Mouse (Mus musculus): Measurements from ENCODE around the gene Gm11937.
"Not testable (repeated sequence)": the region's sequence is repeated elsewhere in the genome, so short reads cannot be mapped to it uniquely, and the experiment has no call there.

Gene Gm11937

DNA sequence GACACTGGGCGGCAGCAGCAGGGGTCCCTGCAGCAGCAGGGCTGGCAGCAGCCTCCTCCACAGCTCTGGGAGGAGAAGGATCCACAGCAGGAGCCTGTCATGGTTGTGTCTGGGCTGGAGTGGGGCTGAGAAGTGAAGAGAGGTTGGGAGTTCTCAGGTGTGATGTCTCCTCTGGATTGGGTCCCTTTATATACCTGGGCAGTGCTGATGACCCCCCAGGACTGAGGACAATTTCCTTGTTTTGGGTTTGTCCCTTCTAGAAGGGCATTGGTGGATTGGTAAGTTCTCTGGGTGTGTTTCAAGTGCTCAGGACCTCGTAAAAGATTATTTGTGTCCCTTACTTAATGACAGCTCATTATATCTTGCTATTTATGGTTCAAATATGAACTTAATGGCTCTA is at the start of gene Gm11937:
Gm11937 (minus strand) TSS at position 101 of the 400 bp plus-strand sequence.
- DNase-seq = not testable (repeated sequence)

DNA sequence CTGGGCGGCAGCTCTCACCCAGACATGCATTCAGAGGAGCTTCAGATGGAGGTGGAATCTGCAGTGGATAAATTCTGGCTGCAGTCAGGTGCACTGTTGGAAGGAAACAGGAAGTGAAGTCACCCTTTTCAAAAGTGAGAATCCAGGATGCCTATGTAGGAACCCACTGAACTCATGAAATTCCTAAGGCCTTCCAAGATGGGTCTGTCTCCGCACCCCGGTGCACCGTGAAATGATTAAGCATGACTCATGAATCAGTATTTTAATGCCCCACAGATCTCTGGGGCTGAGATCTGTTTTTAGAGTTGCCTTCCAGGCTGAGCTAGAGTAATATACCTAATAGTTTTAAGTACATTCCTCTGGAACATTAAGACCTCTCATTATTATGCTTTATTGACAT is 49.3 kb upstream of the Gm11937 start:
- DNase-seq = no peak

DNA sequence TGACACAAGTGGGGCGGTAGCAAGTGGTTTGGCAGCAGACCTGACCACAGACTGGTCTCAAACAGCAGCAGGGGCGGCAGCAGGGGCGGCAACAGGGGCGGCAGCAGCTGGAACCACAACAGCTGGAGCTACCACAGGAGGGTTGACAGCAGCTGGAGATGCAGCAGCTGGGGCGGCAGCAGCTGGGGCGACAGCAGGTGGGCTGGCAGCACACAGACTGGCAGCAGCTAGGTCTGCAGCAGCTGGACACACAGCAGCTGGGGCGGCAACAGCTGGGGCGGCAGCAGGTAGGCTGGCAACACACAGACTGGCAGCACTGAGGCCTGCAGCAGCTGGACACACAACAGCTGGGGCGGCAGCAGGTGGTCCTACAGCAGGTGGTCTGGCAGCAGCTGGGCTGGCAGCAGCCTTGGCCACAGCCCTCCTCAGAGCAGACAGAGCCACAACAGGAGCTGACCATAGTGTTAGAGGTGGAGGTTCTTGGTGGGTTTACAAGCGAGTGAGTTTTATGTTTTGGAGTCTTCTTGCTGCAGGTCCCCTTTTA is 48.5 kb upstream of the Gm11937 start, which contains the start of gene Gm11563:
Gm11563 (minus strand) TSS at position 494 of the 544 bp plus-strand sequence.
- DNase-seq = not testable (repeated sequence)

DNA sequence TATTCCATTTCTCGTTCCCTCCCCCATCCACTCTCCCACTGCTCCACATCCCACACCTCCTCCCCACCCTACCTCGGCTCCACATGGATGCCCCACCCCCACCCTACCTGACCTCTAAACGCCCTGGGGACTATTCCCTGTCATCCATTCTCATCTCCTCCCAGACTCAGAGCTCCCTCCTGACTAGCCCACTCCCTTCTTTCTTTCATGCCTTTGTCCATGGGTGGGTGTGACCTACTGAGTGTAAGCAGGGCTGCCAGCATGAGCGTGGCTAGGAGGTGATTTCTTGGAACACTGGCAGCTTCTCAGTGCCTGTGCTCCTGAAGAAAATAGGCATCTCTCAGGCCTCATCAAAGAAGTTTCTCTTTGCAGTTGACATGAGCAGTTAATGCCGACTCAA is 47.1 kb upstream of the Gm11937 start:
- no peak for DNase-seq

DNA sequence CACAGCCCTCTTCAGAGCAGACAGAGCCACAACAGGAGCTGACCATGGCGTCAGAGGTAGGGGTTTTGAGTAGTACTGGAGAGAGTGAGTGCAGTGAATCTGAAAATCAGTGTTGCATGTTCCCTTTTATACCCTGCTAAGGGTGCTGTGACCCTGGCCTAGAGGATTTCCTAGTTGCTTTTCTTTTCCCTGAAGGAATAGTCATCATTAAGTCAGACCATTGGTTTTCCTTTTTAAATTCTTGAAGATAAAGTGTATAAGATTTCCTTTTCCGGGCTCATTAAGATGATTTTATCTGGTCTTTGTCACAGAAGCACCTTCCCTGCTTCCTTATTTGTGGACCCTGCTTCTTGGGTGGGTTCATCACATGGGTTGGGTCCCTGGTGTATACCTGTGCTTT is 40.1 kb upstream of the Gm11937 start, which contains the start of gene Gm11555:
Gm11555 (minus strand) TSS at position 101 of the 400 bp plus-strand sequence.
- DNase-seq = no peak

DNA sequence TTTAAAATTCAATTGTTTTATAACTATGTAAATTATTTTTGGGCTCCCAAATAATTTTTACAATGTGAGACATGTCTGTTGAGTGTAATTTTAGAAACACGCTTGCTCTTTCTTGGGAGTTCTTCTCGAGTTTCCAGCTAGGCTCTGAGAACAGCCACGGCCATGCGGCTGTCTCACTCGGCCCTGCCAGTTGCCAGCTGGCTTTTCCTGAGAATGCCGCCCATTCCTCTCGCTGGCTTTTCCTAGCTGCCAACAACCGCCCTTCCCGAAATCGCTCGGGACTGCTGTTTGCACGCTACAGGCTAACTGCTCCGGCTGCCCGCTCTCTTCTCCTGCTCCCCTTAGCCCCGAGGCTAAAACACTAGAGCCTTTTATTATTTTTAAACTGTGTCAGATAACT is 36.5 kb upstream of the Gm11937 start:
- DNase-seq = no peak

DNA sequence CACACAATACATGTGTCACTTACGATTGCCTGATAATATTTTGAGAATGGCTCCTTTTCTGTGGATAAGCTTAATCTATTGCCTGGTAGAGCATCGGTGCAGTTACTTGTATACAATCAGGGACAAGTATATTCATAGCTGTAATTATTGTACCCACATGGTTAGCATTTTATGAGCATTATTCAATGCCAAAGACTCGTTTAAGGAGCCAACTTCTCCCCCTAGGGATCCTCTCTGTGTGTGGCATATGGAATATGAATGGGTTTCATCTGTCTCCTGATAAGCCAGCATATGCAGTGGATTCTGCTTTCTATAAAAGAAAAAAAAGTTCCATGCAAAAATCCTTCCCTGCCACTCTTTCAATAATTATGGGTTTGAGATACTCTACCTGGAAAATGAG is 34.4 kb upstream of the Gm11937 start:
- DNase-seq = no peak

DNA sequence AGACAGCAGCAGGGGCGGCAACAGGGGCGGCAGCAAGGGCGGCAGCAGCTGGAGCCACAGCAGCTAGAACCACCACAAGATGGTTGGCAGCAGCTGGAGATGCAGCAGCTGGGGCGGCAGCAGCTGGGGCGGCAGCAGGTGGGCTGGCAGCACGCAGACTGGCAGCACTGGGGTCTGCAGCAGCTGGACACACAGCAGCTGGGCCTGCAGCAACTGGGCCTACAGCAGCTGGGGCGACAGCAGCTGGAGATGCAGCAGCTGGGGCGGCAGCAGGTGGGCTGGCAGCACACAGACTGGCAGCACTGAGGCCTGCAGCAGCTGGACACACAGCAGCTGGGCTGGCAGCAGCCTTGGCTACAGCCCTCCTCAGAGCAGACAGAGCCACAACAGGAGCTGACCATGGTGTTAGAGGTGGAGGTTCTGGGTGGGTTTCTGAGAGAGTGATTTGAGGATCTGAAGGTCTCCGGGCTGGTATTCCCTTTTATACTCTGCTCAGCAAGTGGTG is 33.7 kb upstream of the Gm11937 start, which contains the start of gene Krtap4-7:
Krtap4-7 (minus strand) TSS at position 455 of the 505 bp plus-strand sequence.
- DNase-seq = not testable (repeated sequence)

DNA sequence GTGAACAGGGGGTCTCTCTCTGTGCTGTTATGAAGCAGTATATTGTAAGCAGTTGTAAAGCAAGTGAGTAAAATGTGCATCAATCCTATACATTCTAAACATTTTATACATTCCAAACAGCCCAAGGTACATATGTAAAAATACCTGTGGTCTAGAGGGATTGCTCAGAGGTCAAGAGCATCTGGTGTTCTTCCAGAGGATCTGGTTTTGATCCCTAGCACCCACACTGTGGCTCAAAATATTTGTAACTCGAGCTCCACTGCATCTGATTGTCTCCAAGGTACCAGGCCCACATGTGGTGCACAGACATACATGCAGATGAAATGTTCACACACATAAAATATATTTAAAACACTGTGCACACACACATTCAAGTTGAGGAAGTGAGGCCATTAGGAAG is 30.9 kb upstream of the Gm11937 start:
- no peak for DNase-seq

DNA sequence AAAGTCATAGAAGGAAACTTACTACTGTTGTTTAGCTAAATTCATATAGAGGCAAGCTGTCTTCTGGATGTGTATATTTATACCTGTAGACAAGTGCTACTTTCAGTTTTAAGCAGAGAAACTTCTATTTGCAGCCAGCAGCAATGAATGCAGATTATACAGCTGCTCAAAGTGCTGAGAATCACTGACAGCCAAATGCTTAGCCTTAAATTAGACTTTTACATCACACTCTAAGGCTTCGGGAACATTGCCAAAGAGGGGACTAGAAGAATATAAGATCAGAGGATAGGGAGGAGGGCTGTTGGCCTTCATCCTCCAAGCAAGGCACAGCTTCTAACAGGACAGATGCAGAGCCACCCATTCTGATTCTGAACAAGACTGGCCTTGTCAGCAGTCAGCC is 27.1 kb upstream of the Gm11937 start:
- no peak for DNase-seq

DNA sequence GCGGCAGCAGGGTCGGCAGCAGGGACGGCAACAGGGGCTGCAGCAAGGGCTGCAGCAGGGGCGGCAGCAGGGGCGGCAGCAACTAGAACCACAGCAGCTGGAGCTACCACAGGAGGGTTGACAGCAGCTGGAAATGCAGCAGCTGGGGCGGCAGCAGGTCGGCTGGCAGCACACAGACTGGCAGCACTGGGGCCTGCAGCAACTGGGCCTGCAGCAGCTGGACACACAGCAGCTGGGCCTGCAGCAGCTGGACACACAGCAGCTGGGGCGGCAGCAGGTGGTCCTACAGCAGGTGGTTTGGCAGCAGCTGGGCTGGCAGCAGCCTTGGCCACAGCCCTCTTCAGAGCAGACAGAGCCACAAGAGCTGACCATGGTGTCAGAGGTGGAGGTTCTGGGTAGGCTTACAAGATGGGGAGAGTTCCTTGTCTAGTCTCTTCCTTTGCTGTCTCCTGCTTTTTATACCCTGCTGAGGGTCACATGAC is 24.7 kb upstream of the Gm11937 start, which contains the start of gene Krtap4-2:
Krtap4-2 (minus strand) TSS at position 432 of the 482 bp plus-strand sequence.
- DNase-seq = no peak

DNA sequence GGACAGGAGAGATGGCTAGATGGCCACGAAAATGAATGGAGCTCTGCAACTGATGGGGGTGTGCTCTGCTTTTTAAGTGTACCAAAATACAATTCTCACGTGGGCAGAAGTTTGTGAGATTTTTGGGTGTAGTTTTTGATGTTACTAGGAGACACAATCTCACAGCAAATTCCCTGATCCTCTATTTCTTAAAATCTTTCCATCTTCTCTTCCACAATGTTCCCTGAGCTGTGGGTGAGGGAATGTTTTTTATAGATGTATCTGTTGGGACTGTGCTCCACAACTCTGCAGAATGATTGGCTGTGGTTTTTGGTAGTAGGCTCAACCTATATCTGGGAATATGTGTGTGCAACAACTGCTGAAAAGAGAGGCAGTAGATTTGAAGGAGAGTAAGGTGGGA is 23.3 kb upstream of the Gm11937 start:
- no peak for DNase-seq

DNA sequence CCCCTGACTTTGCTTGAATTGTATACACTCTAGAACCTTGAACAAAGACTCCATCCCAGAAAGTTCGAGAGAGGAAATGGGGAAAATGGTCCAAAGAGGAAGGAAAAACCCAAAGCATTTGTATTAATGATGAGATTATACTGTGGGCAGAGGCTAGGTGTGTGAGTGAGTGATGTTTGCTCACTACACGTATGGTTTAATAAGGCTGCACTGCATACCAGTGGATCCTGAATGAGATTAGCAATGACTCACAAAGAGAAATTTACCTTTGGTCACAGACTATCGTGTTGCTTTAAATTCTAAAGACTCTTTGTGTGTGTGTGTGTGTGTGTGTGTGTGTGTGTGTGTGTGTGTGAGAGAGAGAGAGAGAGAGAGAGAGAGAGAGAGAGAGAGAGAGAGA is 20.9 kb upstream of the Gm11937 start:
- DNase-seq = no peak

DNA sequence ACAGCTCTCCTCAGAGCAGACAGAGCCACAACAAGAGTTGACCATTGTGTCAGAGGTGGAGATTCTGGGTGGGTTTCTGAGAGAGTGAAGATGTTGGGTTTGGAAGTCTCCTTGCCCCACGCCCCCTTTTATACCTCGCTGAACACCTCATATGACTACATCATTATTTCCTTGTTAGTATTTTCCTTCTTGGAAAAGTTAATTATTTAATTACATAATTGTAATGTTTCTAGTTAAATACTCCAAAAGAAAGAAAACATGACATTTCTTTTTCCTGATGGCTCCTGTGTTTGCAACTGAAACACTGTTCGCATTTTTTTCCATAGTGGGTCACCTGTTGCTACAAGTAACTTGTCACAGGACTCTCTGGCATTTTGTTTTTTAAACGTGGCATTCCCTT is 18.1 kb upstream of the Gm11937 start, which contains the start of gene Krtap4-1:
Krtap4-1 (minus strand) TSS at position 101 of the 400 bp plus-strand sequence.
- DNase-seq = no peak

DNA sequence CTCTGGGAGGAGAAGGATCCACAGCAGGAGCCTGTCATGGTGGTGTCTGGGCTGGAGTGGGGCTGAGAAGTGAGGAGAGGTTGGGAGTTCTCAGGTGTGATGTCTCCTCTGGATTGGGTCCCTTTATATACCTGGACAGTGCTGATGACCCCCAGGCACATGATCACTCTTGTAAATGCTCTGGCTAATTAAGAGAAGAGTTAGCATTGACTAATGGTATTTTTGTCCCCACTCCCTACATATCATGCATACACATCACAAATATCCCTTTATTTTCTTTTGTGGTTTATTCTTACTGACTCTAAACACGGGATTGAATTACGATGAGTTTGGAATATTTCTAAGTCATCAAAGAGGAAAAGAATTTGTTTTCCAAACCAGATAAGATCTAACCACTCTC is 10.3 kb upstream of the Gm11937 start, which contains the start of gene Gm11562:
Gm11562 (minus strand) TSS at position 101 of the 400 bp plus-strand sequence.
- DNase-seq = no peak

DNA sequence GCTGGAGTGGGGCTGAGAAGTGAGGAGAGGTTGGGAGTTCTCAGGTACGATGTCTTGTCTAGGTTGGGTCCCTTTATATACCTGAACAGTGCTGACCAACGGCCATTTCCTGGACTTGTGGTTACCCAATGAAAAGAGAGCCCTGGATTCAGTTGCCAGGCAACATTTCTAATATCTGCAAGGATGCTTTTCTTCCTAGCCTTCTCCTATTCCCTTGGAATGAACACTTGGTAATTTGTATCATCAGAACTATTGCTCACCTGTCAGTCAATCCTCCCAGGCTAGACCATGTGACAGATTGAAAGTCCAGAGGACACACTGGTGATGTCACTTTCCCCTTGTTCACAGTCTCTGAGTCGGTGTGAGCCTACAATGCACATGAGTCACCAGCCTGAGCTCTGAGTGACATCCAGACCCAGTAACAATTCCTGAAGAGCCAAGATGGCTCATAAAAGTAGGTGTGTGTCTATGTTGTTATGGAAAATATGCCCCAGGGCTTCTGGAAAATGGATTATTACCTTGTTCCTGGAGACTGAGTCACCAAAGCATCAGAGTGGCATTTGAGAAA is 4.9 kb upstream of the Gm11937 start, which contains the start of gene Krtap2-4:
Krtap2-4 (minus strand) TSS at position 51 of the 568 bp plus-strand sequence.
- no peak for DNase-seq

DNA sequence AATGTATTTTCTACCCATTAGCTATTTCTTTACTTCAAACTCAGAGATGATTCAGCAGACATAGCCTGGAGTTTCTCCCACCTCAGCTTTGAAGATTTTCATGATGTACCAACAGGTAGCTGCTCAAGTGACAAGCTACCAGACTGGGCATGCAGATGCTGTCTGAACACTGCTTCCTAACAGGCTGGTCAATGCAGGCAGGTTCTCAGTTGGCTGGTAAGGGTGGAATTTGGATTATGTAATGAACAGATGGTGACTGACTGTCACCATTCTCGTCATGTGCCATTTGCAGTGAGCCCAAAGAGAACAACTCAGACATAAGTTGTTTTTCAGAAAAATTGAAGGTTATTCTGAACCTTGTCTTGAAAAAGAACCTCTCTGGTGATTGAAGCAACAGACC is 863 bp downstream of the Gm11937 start:
- DNase-seq = no peak

DNA sequence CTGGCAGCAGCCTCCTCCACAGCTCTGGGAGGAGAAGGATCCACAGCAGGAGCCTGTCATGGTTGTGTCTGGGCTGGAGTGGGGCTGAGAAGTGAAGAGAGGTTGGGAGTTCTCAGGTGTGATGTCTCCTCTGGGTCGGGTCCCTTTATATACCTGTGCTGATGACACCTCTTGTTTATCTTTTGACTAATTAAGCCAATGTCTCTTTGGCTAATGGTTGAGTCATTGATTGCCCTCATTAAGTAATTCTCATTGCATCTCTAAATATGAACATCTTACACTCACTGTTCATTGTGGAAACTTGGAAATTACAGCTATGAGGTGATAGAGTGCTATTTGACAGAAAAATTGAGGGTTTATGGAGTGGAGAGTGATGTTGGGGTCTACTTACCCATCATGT is 6.8 kb downstream of the Gm11937 start, which contains the start of gene Gm11938:
Gm11938 (minus strand) TSS at position 101 of the 400 bp plus-strand sequence.
- DNase-seq = not testable (repeated sequence)

DNA sequence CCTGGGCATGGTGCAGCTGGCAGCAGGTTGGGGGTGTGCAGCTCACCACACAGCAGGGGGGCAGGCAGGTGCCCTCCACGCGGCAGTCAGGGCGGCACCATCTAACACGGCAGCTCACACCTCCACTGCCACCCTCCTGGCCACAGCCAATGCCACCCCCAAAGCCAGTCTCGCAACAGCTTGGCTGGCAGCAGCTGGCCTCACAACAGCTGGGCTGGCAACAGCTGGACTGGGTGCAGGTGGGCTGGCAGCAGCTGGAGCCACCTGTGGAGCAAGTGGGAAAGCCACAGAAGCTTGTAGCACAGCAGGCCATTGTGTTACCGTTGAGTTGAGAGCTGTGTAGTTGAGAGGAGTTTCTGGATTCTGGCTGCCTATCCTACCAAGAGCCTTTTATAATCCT is 12.2 kb downstream of the Gm11937 start, which contains the start of gene Krtap9-3:
Krtap9-3 (minus strand) TSS at position 364 of the 400 bp plus-strand sequence.
- DNase-seq = not testable (repeated sequence)

DNA sequence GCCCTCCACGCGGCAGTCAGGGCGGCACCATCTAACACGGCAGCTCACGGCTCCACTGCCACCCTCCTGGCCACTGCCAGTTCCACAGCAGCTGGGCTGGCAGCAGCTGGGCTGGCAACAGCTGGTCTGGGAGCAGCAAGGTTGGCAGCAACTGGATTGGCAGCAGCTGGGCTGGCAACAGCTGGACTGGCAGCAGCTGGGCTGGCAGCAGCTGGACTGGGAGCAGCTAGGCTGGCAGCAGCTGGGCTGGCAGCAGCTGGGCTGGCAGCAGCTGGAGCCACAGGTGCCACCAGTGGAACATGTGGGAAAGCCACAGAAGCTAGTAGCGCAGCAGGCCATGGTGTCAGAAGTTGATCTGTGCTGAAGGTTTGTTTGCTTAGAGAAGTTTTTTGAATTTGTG is 19.0 kb downstream of the Gm11937 start, which contains the start of gene Krtap1-3:
Krtap1-3 (minus strand) TSS at position 359 of the 400 bp plus-strand sequence.
- no peak for DNase-seq

DNA sequence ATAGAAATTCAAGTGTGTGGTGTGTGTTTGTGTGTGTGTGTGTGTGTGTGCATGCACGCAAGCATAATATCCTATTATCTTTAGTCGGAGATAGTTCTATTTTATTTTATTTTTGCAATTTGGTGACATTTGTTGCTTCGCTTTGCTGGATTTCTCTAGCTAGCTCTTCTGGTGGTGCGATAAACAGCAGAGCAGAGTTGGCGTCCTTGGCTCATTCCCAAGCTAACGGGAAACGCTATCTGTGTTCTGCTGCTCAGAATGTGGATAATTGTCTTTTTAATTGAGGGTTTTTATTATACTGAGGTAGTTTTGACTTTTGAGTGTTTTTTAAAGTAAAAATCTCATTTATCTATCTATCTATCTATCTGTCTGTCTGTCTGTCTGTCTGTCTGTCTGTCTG is 24.9 kb downstream of the Gm11937 start:
- no peak for DNase-seq

DNA sequence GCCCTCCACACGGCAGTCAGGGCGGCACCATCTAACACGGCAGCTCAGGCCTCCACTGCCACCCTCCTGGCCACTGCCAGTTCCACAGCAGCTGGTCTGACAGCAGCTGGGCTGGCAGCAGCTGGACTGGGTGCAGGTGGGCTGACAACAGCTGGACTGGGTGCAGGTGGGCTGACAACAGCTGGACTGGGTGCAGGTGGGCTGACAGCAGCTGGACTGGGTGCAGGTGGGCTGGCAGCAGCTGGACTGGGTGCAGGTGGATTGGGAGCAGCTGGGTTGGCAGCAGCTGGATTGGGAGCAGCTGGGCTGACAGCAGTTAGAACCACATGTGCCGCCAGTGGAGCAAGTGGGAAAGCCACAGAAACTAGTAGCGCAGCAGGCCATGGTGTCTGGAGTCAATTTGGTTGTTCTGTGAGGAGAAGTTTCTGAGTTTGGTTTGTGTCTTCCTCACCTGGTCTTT is 26.7 kb downstream of the Gm11937 start, which contains the start of gene Krtap1-4:
Krtap1-4 (minus strand) TSS at position 410 of the 460 bp plus-strand sequence.
- DNase-seq = no peak

DNA sequence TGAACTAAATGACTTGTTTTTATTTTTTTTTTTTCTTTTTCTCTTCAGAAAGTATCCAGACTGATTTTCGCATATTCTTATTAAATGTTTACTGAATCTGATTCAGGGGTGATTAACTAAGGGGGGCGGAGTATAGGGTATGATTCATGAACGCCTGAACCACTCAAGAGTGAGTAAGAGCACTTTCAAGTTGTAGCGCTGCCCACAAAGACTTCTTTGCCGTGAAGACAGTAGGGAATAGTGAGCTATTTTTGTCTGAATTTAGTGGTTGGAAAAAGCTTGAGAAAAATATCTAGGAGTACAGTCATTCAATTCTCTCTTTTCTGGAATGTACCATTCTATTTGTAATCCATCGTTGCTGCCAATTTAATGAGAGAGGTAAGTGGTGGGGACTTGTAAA is 28.4 kb downstream of the Gm11937 start:
- DNase-seq = no peak
